Mouse (Mus musculus) lung, adult 2 months (tissue): ENCODE results near the gene Thsd4.

Experiments
- CTCF ChIP-seq: fragments of 200-500 bp; IDR thresholded peaks from 2 replicates; pipeline ENCODE4 v1.5.1; 2011; ENCODE audit warnings: mild to moderate bottlenecking, low read length, control low read depth; ENCODE audit not compliant: insufficient read depth
- POLR2A ChIP-seq: fragments of 200-500 bp; IDR thresholded peaks from 2 replicates; pipeline ENCODE4 v1.6.1; 2011; ENCODE audit warnings: low read depth, mild to moderate bottlenecking, control low read depth, low read length, borderline replicate concordance; ENCODE audit errors: extremely low read depth

DNA sequence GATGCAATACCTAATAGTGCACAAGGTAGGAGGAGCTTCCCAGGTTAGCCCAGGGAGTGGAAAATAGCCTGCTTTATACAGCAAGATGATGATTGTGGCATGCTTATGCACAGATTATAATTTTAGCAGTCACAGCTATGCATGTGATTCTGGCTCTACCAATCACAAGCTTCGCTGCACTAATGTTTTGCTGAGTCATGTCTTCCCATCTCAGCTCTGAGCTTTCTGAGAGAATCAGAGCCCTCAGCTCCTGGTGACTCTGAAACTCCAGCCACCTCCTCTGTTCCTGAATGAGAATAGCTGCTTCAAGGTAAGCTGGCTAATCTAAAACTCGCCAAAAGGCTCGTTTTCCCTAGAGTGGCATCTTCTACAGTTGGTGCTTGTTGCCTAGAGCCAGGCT, 591.6 kb downstream of the Thsd4 start:
- no peak for TF ChIP-seq CTCF
- no peak for TF ChIP-seq POLR2A
